Mouse (Mus musculus) liver, postnatal 0 days (tissue): ENCODE results near the gene Kcnip2. TPM values are rescaled to one million over a fixed set of nuclear protein-coding genes. Genes with fewer than 3 reads are reported as not detected.

Experiments
- ATAC-seq: fragments of 200-750 bp; cut with Nextera tagmentation; 2 replicates; pipeline ENCODE4 v1.8.0; 2017; ENCODE audit warnings: mild to moderate bottlenecking, moderate library complexity
- DNase-seq: peaks from one replicate; pipeline ENCODE4 v3.0.0-alpha.2; 2016
- H3K27ac ChIP-seq: fragments of 300-500 bp; sonication (generic); 2 replicates; pipeline ENCODE4 v1.5.1; 2014; ENCODE audit warnings: antibody characterized with exemption, moderate library complexity, mild to moderate bottlenecking, low read depth
- H3K27me3 ChIP-seq: fragments of 300-500 bp; sonication (generic); 2 replicates; pipeline ENCODE4 v1.6.1; 2014; ENCODE audit warnings: low read length, control low read depth, mixed read lengths; ENCODE audit not compliant: insufficient read depth
- H3K36me3 ChIP-seq: fragments of 300-500 bp; sonication (generic); replicated peaks from 2 replicates; pipeline ENCODE4 v1.6.1; 2014; ENCODE audit warnings: mild to moderate bottlenecking, control low read depth, low read length, moderate library complexity, mixed read lengths; ENCODE audit not compliant: insufficient read depth
- H3K4me1 ChIP-seq: fragments of 300-500 bp; sonication (generic); 2 replicates; pipeline ENCODE4 v1.6.1; 2014; ENCODE audit warnings: antibody characterized with exemption, mild to moderate bottlenecking, control low read depth; ENCODE audit not compliant: insufficient read depth
- H3K4me2 ChIP-seq: fragments of 300-500 bp; sonication (generic); 2 replicates; pipeline ENCODE4 v1.6.1; 2014; ENCODE audit warnings: low read depth, mild to moderate bottlenecking, low read length, moderate library complexity, mixed read lengths
- H3K4me3 ChIP-seq: fragments of 300-500 bp; sonication (generic); 2 replicates; pipeline ENCODE4 v1.5.1; 2014; ENCODE audit warnings: low read depth, low read length
- H3K9ac ChIP-seq: fragments of 300-500 bp; sonication (generic); replicated peaks from 2 replicates; pipeline ENCODE4 v1.6.1; 2014; ENCODE audit warnings: mild to moderate bottlenecking, moderate library complexity
- H3K9me3 ChIP-seq: fragments of 300-500 bp; sonication (generic); 2 replicates; pipeline ENCODE4 v1.6.1; 2016; ENCODE audit warnings: mild to moderate bottlenecking, control low read depth, low read length, mixed read lengths
- CTCF ChIP-seq: sonication (generic); IDR thresholded peaks from 2 replicates; pipeline ENCODE4 v1.5.1; 2016; ENCODE audit warnings: antibody characterized with exemption, low read depth
- EP300 ChIP-seq: IDR thresholded peaks from 2 replicates; pipeline ENCODE4 v1.6.1; 2016; ENCODE audit warnings: antibody characterized with exemption, low read depth, mild to moderate bottlenecking
- WGBS: fragments of 180-500 bp; shearing (Covaris S2); extraction: QIAGEN DNeasy Blood & Tissue Kit; methylation state at CpG from one replicate; pipeline ENCODE4 v1.1.7; 2014; ENCODE audit not compliant: insufficient replicate concordance; 5-methylcytosine and 5-hydroxymethylcytosine counted together
- polyA plus RNA-seq: library from polyadenylated mRNA; unstranded; fragments of >200 nt; fragmentation: Nextera tagmentation; extraction: Ambion mirVana; gene quantifications from 2 replicates; pipeline ENCODE4 v1.2.1, GENCODE M21; 2015

Kcnip2 gene
- polyA plus RNA-seq, 1 experiment from 2014 or later = 0.59 TPM

DNA sequence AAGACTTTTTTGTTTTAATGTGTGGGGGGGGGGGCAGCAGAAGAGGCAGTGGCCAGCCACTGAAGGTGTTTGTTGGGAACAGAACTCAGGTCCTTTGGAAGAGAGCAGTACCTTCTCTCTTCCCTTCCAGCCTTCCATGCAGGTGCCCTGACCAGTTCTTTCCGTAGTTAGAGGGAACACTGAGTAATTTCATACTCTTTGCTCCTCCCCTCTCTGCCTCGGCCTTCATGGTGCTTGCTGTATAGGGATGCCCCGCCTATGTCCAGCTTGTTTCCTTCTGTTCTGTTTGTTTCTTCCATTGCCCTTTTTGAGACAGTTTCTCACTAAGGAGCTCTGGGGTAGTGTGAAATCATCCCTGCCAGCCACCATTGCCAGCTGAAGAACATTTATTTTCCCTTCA lies 30.4 kb downstream of the Kcnip2 start:
- no peak overlapping the region for H3K4me2 ChIP-seq
- H3K9ac ChIP-seq = no peak overlapping the region
- H3K36me3 ChIP-seq = peaks cover 10% of the 10 kb centered on the region
- no peaks in the 10 kb centered on the region for H3K9me3 ChIP-seq
- peaks cover 22% of the 10 kb centered on the region for H3K4me1 ChIP-seq
- no peak overlapping the region for H3K4me3 ChIP-seq
- no peak for ATAC-seq
- H3K27ac ChIP-seq = peak overlapping the region; percentile 34; the same call in 1 of the 2 replicates
- TF ChIP-seq EP300 (no peak), CTCF (no peak)
- WGBS = 69% methylated on average over 3 of the region's 3 CpGs
- DNase-seq = no peak
- H3K27me3 ChIP-seq = no peaks in the 10 kb centered on the region

DNA sequence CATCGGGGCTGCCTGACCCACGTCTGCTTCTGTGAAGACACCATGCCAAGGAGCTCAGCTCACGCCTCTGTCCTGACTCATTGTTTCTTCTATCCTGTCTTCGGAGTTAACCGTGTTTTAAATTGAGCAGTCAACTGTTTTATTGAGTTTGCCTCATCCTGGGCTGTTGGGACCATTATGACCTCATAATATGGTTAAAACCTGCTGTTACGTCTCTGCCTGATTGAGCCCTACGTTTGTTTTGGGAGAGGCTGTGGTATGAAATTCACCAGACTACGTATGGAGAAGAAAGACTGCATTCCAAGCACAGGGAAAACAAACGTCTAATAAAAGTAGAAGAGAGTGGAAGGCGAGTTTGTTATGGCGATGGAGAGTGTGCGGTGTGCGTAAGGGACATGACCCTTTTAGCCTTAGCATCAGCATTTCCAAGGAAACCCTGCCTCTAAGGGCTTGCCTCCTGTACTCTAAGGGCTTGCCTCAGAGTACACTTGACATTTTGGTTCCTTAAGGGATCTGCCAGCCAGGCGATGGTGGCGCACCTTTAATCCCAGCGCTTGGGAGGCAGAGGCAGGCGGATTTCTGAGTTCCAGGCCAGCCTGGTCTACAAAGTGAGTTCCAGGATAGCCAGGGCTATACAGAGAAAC lies 31.8 kb downstream of the Kcnip2 start:
- no peaks in the 10 kb centered on the region for H3K27me3 ChIP-seq
- no peak for TF ChIP-seq CTCF
- TF ChIP-seq EP300 = no peak
- H3K4me1 ChIP-seq = peaks cover 28% of the 10 kb centered on the region
- 33% methylated on average over 17 of the region's 17 CpGs for WGBS
- peaks cover 24% of the 10 kb centered on the region for H3K36me3 ChIP-seq
- H3K9me3 ChIP-seq = no peaks in the 10 kb centered on the region
- peak overlapping the region; percentile 94 for H3K4me3 ChIP-seq
- ATAC-seq (peak; percentile 2), DNase-seq (no peak)
- peak overlapping the region; percentile 53 for H3K9ac ChIP-seq
- peak overlapping the region; percentile 96 for H3K27ac ChIP-seq
- H3K4me2 ChIP-seq = peak overlapping the region; percentile 75

DNA sequence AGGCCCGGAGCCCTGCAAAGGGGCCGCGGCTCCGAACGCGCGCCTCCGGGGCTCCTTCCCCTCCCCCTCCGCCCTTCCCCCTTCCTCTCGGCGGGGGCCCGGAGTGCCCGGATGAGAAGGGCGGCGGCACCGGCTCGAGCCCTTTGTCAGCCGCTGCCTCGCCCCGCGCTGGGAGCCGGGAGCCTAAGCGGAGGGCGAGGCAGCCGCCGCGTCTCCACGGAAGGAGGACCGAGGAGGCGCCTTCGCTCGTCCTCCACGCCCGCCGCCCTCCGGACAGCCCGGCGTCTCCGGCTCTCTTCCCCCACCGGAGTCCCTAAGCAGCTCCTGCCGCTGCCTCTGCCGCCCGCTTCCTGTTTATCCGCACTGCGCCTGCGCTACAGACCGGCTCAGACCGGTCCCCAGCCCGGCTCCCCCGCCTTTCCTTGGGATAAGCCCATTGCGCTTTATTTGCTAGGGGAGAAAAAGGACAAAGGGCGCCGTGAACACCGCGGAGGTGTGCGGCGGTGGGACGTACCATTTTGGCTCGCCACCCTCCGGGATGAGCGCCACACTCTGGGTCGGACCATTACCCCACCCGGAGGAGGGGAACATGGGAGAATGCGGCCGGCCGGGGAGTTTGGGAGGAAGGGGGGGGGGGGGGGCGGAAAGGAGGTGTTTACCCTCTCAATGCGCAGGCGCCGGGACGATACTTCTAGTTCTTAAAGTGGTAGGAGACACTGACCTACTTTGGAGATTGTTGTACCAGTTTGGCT lies 32.5 kb downstream of the Kcnip2 start, which contains the start of gene Mgea5:
Gene Mgea5 (minus strand): TSS at position 657 of the 752 bp plus-strand sequence.
- TF ChIP-seq CTCF (no peak), EP300 (peak; percentile 89)
- ATAC-seq (peak; percentile 94), DNase-seq (peak; percentile 98)
- H3K36me3 ChIP-seq = peaks cover 30% of the 10 kb centered on the region
- peak within 1 kb of the TSS; percentile 90 for H3K4me2 ChIP-seq
- 2% methylated on average over 64 of the region's 71 CpGs for WGBS
- no peaks in the 10 kb centered on the region for H3K27me3 ChIP-seq
- H3K4me3 ChIP-seq = peak within 1 kb of the TSS; percentile 94
- peaks cover 28% of the 10 kb centered on the region for H3K4me1 ChIP-seq
- H3K9ac ChIP-seq = peak within 1 kb of the TSS; percentile 84
- H3K27ac ChIP-seq = peak within 1 kb of the TSS; percentile 96
- no peaks in the 10 kb centered on the region for H3K9me3 ChIP-seq

DNA sequence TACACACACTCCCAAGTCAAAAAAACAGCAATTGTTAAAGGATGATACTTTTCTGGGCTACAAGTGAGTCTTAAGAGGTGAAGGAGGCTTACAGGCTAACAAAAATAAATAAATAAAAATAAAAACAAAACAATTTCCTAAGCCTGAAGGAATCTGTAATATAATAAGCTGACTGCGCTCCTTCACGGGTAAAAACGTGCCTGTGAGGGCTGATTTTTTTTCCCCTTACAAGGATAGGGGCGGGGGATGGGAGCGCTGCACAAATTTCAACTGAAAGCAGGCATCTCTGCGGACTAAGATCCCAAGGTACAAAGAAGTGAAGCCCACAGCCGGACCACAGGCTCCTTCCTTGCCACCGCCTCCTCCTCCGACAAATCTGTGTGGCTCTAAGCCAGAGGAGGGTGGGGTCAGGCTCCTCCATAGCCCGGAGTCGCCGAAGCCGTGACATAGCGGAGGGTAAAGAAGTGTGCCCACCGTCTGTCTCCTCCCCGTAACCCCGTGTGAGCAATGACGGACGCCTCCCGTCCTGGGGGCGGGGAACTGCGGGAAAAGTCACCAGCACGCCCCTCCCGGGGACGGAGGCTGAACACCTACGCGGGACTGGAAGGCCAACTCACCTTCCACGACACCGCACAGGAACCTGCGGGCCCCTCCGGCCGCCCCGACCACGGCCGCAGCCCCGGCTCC lies 33.4 kb downstream of the Kcnip2 start:
- peaks cover 28% of the 10 kb centered on the region for H3K4me1 ChIP-seq
- WGBS = under 1% methylated on average over 36 of the region's 36 CpGs

DNA sequence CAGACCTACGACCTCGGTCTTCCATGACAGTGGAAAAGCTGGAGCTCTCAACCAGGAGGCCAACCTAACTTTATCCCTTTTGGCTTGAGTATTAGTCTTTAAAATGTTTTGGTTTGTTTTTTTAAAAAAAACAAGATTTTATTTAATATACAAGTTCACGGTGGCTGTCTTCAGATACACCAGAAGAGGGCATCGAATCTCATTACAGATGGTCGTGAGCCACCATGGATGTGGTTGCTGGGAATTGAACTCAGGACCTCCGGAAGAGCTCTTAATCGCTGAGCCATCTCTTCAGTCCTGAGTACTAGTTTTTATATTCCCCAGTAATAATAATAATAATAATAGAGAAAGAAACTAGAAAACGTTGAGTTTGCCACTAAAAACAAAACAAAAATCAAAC lies 34.2 kb downstream of the Kcnip2 start:
- Histone ChIP-seq H3K4me3 (peak overlapping the region; percentile 94), H3K4me2 (peak overlapping the region; percentile 90), H3K27me3 (no peaks in the 10 kb centered on the region), H3K4me1 (peaks cover 28% of the 10 kb centered on the region), H3K9me3 (no peaks in the 10 kb centered on the region), H3K27ac (no peak overlapping the region), H3K9ac (no peak overlapping the region), H3K36me3 (peaks cover 47% of the 10 kb centered on the region)
- TF ChIP-seq CTCF (no peak), EP300 (no peak)
- ATAC-seq (no peak), DNase-seq (no peak)
- WGBS = 57% methylated on average over 8 of the region's 8 CpGs

More for the DNA sequence above, 33.4 kb downstream of the Kcnip2 start:
- H3K36me3 ChIP-seq = peaks cover 39% of the 10 kb centered on the region
- DNase-seq = peak; percentile 85
- H3K27ac ChIP-seq = peak overlapping the region; percentile 96
- H3K27me3 ChIP-seq = no peaks in the 10 kb centered on the region
- TF ChIP-seq EP300 (no peak), CTCF (no peak)
- H3K9me3 ChIP-seq = no peaks in the 10 kb centered on the region
- peak; percentile 28 for ATAC-seq
- H3K9ac ChIP-seq = peak overlapping the region; percentile 84
- H3K4me2 ChIP-seq = peak overlapping the region; percentile 90
- peak overlapping the region; percentile 94 for H3K4me3 ChIP-seq

DNA sequence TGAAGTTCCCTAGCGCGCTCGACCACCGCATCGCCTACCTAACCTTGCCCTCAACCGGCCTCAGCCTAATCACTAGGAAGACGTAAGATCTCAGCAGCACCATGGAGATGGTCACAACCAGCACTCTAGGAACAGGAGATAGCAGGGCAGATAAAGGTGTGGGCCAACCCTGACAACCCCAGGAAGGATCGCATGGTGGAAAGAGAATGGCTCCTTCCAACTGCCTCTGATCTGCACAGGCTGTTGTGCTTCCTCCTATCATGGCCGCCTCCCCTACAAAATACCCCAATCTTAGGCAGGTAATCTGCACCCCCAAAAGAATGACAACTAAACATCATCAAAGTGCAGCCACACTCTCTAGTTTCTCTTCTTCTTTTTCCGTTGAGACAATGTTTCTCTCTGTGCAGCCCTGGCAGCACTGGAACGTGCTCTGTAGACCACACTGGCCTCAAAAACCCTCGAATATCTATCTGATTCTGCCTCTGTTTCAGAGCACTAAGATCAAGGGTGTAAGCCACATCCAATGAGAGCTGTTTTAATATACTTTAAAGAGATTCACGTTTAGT lies 35.4 kb downstream of the Kcnip2 start:
- peaks cover 59% of the 10 kb centered on the region for H3K36me3 ChIP-seq

More for the DNA sequence above, 35.4 kb downstream of the Kcnip2 start:
- Histone ChIP-seq H3K9me3 (no peaks in the 10 kb centered on the region), H3K4me1 (peaks cover 28% of the 10 kb centered on the region), H3K4me2 (peak overlapping the region; percentile 90), H3K27ac (no peak overlapping the region), H3K27me3 (no peaks in the 10 kb centered on the region), H3K9ac (peak overlapping the region; percentile 41), H3K4me3 (peak overlapping the region; percentile 94; the same call in 1 of the 2 replicates)
- TF ChIP-seq EP300 (no peak), CTCF (no peak)
- no peak for ATAC-seq
- DNase-seq = no peak
- 70% methylated on average over 13 of the region's 13 CpGs for WGBS
